Mouse (Mus musculus) spleen, embryonic (tissue): ENCODE data around the gene Tbc1d30.

Experiments used
- CTCF ChIA-PET: fragments of 350-600 bp; sonication (Branson Sonifier 250); formaldehyde crosslinking; loops from one replicate; lab custom pipeline; 2022; lab: Charles Lee

Gene Tbc1d30

GRCm38 (mm10) chr10:121351066-121351581 lies at the start of gene Tbc1d30:
TSS of gene Tbc1d30 (minus strand) at chr10:121351278.
- CTCF ChIA-PET = no interaction called here

GRCm38 (mm10) chr10:121398599-121398998 lies 47.5 kb upstream of the Tbc1d30 start:
- CTCF ChIA-PET = no interaction called here

DNA sequence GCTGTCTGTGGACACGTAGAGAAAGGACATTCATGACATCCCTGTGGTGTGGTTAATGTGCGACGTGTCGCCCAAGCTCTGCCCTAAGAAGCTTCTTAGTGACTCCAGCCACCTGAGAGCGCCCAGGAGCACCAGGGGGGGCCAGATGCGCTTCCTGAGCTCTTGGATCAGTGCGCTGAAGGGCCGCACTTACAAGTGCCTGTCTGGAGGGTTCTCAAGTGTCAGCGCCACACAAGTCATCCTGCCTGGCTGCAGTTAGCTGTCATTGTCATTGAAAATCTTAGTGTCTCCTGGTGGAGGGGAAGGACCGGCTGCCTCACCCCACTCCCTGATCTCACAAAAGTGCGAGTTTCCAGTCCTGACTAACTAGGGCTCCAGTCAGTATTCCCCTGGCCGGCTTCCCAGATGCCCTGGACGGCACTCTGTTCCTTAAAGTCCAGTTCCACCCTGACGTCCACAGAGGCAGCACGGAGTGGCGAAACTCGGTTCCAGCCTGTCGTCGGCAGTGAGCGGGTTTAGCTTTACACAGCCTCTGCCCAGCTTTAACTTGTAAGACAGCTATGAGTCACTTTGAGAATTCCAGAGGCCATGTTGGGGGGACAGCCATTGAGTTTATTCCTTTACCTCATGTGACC lies 44.6 kb upstream of the Tbc1d30 start:
- CTCF ChIA-PET = no interaction called here

GRCm38 (mm10) chr10:121394789-121395325 lies 43.8 kb upstream of the Tbc1d30 start:
- CTCF ChIA-PET = no interaction called here

- CTCF ChIA-PET = no interaction called here
Observed at GRCm38 (mm10) chr10:121394270-121394669, 43.2 kb upstream of the Tbc1d30 start.

GRCm38 (mm10) chr10:121391901-121392300 lies 40.8 kb upstream of the Tbc1d30 start:
- CTCF ChIA-PET = no interaction called here

- CTCF ChIA-PET = no interaction called here
Observed at GRCm38 (mm10) chr10:121390602-121391001, 39.5 kb upstream of the Tbc1d30 start.

GRCm38 (mm10) chr10:121386347-121386746 lies 35.3 kb upstream of the Tbc1d30 start:
- CTCF ChIA-PET = no interaction called here

DNA sequence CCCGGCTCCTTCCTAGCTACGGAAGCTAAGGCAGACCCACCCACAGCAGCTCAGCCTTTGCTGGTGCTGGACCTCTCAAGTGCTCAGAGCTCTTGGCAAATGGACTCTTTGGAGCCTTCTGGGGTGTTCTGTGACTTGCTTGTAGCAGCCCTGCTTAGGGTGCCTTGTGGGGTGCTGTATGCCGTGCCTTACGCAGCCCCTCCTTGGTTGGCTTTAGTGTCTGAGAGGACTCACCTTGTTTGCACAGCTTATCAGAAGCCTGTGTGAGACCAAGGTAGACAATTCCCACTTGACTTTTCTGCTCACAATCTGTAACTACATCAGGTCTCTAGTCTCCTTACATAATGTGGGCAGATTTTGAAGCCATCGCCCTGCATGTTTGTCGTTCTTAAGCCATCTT lies 34.6 kb upstream of the Tbc1d30 start:
- CTCF ChIA-PET = no interaction called here

- CTCF ChIA-PET = no interaction called here
Observed at GRCm38 (mm10) chr10:121384710-121385109, 33.6 kb upstream of the Tbc1d30 start.

DNA sequence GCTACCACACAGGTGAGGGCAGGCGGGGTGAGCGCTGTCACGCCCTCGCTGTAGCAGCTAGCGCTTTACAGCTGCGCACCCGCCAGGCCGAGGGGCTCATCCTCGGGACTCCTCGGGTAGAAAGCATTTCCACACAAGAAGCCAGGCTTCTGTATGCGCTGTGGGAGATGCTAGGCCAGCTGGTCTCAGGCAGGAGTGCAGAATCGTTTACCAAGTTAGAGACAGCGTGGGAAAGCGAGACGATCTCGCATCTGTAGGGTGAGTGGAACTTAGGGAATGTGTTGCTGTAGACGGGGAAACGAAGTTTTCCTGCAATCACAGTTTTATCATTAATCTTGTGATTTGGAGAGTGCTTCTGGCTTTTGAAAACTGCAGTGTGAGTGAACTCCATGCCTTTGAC lies 30.2 kb upstream of the Tbc1d30 start:
- CTCF ChIA-PET = no interaction called here

DNA sequence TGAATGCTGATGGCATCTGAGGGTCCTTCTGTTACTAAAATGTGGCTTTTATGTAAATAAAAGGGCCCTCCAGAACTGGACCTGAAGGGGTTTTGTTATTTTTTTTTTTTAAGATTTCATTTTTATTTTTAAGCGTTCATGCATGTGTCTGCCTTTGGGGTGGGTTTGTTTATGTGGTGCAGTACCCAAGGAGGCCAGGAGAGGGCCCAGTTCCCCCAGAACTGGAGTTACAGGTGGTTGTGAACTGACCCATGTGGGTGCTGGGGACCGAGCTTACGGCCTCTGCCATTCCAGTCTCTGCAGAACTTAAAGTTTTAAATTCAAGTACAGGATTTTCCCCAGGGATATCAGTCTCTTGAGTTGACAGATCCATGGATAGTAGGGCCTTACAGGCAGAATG lies 28.3 kb upstream of the Tbc1d30 start:
- CTCF ChIA-PET = interaction anchor here (0.6 kb wide), 1 partner anchor 21 kb away, joined by 3 read pairs; no protein-coding TSS in a partner anchor

GRCm38 (mm10) chr10:121376530-121377271 lies 25.6 kb upstream of the Tbc1d30 start:
- CTCF ChIA-PET = interaction anchor here (0.7 to 0.8 kb wide), 2 partner anchors 11 to 97 kb away, joined by 3 to 4 read pairs; no protein-coding TSS in a partner anchor

DNA sequence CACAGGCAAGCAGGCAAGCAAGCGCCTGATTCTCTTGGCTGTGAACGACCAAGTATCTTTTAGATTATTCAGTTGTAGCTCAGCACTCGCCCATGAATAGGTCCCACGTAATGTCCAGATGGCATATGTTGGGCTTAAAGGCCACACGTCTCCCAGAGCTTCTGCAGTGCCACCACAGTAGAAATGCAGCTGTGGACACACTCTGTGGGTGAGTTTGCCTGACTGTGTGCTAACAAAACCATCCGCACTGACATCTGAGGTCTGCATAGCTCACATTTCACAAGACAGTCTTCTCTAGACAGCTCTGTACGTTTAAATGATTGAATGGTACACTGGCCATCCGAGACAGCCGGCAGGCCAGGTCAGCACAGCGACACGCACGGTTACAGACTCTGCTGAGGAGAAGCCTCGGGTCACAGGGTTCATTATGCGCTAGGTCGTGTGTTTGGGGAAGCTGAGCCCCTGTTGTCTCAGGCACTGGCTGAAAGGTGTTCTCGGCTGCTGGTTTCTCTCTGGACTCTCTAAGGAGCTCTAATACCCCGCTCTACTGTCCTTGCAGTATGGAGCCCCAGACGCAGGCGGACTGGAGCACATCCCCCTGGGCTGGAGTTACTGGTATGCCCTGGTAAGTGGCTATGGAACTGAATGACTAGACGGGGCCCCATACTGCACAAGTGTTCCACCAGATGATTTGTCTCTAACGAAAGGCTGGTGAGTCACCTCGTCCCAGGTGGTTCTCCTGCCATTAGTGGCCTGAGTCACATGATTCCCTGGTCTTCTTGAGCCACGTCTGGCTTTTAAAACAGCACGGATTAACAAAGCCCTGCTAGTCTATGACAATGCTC lies 24.8 kb upstream of the Tbc1d30 start:
- CTCF ChIA-PET = interaction anchor here (0.6 to 0.8 kb wide), 2 partner anchors 10 to 96 kb away, joined by 3 to 4 read pairs; no protein-coding TSS in a partner anchor

DNA sequence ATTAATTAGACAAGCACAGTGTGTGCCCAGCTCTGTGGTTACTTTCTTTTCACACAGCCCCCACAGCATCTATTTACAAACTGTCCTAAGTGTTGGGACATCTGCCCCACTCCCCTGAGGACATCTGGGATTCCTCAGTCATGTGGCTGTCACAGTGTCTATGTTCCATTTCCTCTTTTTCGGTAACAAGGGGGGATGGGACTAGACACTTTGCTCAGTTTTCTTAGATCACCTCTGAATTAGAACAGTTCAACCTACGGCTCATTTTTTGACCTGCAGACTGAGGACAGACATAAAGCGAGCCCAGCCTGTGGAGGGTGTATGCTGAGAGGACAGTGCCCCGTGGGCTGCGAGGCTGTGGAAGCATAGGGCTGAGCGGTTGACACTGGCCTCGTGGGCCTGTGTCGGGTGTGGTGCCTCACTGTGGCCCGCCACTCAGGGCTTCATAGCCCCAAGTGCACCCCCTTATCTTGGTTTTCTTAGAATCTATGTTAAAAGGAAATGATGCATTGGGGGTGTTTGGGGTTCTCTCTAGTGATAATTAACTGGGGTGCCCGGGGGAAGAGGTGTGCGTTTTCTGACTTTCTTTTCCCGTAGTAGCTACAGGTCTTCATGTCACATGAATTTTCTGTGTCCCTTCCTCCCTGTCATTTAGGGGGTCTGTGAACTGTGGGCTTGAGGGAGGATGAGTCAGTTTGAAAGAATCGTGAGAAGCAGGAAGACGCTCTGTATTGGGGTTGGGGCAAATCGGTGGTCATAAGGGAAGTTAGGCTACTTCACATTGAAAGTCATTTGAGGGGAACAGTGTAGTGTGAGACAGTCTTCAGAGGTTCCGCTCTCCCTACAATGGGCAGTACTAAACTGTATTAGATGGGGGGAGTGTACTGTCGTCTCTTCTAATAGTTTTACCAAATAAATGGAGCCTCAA lies 23.9 kb upstream of the Tbc1d30 start:
- CTCF ChIA-PET = no interaction called here

- CTCF ChIA-PET = interaction anchor here (0.5 kb wide), 1 partner anchor 200 kb away, joined by 3 read pairs; no protein-coding TSS in a partner anchor
Observed at GRCm38 (mm10) chr10:121374013-121374412, 22.9 kb upstream of the Tbc1d30 start.

- CTCF ChIA-PET = no interaction called here
Observed at GRCm38 (mm10) chr10:121370777-121371176, 19.7 kb upstream of the Tbc1d30 start.

- CTCF ChIA-PET = no interaction called here
Observed at GRCm38 (mm10) chr10:121368783-121369465, 17.8 kb upstream of the Tbc1d30 start.

DNA sequence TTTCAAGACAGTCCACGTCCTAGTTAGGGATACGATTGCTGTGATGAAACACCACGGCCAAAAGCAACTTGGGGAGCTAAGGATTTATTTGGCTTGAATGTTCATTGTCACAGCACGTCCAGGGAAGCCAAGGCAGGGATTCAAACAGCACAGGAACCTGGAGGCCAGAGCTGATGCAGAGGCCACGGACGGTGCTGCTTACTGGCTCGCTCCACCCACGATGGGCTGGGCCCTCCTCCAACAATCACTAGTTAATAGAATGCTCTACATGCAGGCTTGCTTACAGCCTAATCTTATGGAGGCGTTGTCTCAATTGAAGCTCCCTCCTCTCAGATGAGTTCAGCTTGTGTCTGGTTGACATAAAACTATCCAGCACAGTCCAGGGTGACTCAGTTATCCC lies 16.7 kb upstream of the Tbc1d30 start:
- CTCF ChIA-PET = interaction anchor here (0.6 to 1.3 kb wide), 2 partner anchors 40 to 1382 kb away, joined by 4 to 5 read pairs; no protein-coding TSS in a partner anchor

GRCm38 (mm10) chr10:121367271-121367670 lies 16.2 kb upstream of the Tbc1d30 start:
- CTCF ChIA-PET = interaction anchor here (1.3 kb wide), 1 partner anchor 40 kb away, joined by 5 read pairs; no protein-coding TSS in a partner anchor
